Mouse (Mus musculus) liver, embryonic 16.5 days (tissue): Measurements from ENCODE around the gene Sdad1. TPM values are rescaled to one million over a fixed set of nuclear protein-coding genes. Genes with fewer than 3 reads are reported as not detected.
"Not testable (repeated sequence)": the region's sequence is repeated elsewhere in the genome, so short reads cannot be mapped to it uniquely, and the experiment has no call there.

ENCODE experiments used
- ATAC-seq: fragments of 200-750 bp; cut with Nextera tagmentation; 2 replicates; pipeline ENCODE4 v1.8.0; 2017; ENCODE audit warnings: low read depth, mild to moderate bottlenecking, moderate number of reproducible peaks, moderate library complexity
- H3K27ac ChIP-seq: fragments of 300-500 bp; sonication (generic); 2 replicates; pipeline ENCODE4 v1.5.1; 2014; ENCODE audit warnings: mild to moderate bottlenecking, low read length
- H3K27me3 ChIP-seq: fragments of 300-500 bp; sonication (generic); 2 replicates; pipeline ENCODE4 v1.6.1; 2014; ENCODE audit warnings: low read depth, low read length, mixed read lengths; ENCODE audit not compliant: control insufficient read depth, insufficient read depth
- H3K36me3 ChIP-seq: fragments of 300-500 bp; sonication (generic); 2 replicates; pipeline ENCODE4 v1.6.1; 2014; ENCODE audit warnings: mild to moderate bottlenecking; ENCODE audit not compliant: control insufficient read depth, insufficient read depth
- H3K4me1 ChIP-seq: fragments of 300-500 bp; sonication (generic); 2 replicates; pipeline ENCODE4 v1.6.1; 2014; ENCODE audit warnings: low read depth, low read length, mixed read lengths; ENCODE audit not compliant: control insufficient read depth
- H3K4me2 ChIP-seq: fragments of 300-500 bp; sonication (generic); 2 replicates; pipeline ENCODE4 v1.6.1; 2014; ENCODE audit warnings: low read depth, low read length, mixed read lengths
- H3K4me3 ChIP-seq: fragments of 300-500 bp; sonication (generic); 2 replicates; pipeline ENCODE4 v1.5.1; 2014; ENCODE audit warnings: low read depth, mild to moderate bottlenecking, low read length
- H3K9ac ChIP-seq: fragments of 300-500 bp; sonication (generic); 2 replicates; pipeline ENCODE4 v1.6.1; 2014; ENCODE audit warnings: low read depth, low read length
- H3K9me3 ChIP-seq: fragments of 300-500 bp; sonication (generic); replicated peaks from 2 replicates; pipeline ENCODE4 v1.6.1; 2016; ENCODE audit warnings: low read length; ENCODE audit not compliant: control insufficient read depth
- WGBS: fragments of 180-500 bp; shearing (Covaris S2); extraction: QIAGEN DNeasy Blood & Tissue Kit; methylation state at CpG from one replicate; pipeline ENCODE4 v1.1.7; 2014; ENCODE audit not compliant: insufficient replicate concordance; 5-methylcytosine and 5-hydroxymethylcytosine counted together
- polyA plus RNA-seq: library from polyadenylated mRNA; unstranded; fragments of >200 nt; fragmentation: Nextera tagmentation; extraction: Ambion mirVana; gene quantifications from 2 replicates; pipeline ENCODE4 v1.2.1, GENCODE M21; 2015

Sdad1 gene
- 14.5 and 15.0 TPM in 2 replicates for polyA plus RNA-seq

- peak; percentile 95 for ATAC-seq
- WGBS: 2% methylated on average over 41 of the region's 41 CpGs
Observed at GRCm38 (mm10) chr5:92309681-92310511, at the start of gene Sdad1. TSS of gene Sdad1 (minus strand) at chr5:92310479.

DNA sequence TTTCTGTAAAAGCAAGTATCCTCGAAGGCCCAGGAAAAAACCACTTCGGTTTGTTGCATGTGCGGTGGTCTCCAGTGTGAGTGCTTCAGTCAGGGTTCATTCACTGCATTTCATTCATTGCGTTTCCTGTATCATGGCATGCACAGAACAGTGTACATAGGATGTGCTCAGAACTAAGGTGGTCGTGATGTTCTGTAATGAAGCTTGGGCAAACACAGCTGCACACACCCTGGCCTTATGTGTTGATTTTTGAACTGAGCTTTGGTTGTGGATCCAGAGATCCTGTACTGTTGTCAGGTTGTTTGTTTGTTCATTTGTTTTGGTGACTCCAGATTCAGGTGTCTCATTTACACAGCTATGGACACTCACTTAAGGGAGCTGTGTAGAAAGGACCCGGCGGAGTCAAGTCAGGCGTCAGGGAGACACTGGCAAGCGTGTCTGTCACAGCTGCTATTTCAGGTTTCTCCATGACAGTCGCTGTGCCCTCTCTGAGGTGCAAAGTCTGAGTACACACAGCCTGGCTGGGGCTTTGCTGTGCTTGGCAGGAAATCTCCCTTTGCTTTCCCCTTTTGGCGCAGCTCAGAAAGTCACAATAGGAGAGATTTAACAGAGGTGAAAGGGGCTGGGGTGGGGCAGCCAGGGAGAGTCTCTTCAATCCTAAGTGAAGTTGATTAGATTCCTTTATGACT is 48.6 kb upstream of the Sdad1 start:
- ATAC-seq: peak; percentile 83
- H3K9ac ChIP-seq: no peak overlapping the region
- H3K36me3 ChIP-seq: no peaks in the 10 kb centered on the region
- H3K4me1 ChIP-seq: peaks cover under 1% of the 10 kb centered on the region; the same call in 1 of the 2 replicates
- H3K4me3 ChIP-seq: no peak overlapping the region
- 57% methylated on average over 11 of the region's 11 CpGs for WGBS
- H3K27ac ChIP-seq: peak overlapping the region; percentile 17; the same call in 1 of the 2 replicates
- H3K4me2 ChIP-seq: no peak overlapping the region
- no peaks in the 10 kb centered on the region for H3K9me3 ChIP-seq
- no peaks in the 10 kb centered on the region for H3K27me3 ChIP-seq

More at GRCm38 (mm10) chr5:92309681-92310511, at the start of gene Sdad1:
- H3K27ac ChIP-seq: peak within 1 kb of the TSS; percentile 48
- H3K9ac ChIP-seq: peak within 1 kb of the TSS; percentile 69
- H3K4me3 ChIP-seq: peak within 1 kb of the TSS; percentile 74
- H3K9me3 ChIP-seq: no peaks in the 10 kb centered on the region
- no peaks in the 10 kb centered on the region for H3K27me3 ChIP-seq
- H3K4me1 ChIP-seq: peaks cover 23% of the 10 kb centered on the region
- peaks cover 3% of the 10 kb centered on the region for H3K36me3 ChIP-seq
- peak within 1 kb of the TSS; percentile 79 for H3K4me2 ChIP-seq

DNA sequence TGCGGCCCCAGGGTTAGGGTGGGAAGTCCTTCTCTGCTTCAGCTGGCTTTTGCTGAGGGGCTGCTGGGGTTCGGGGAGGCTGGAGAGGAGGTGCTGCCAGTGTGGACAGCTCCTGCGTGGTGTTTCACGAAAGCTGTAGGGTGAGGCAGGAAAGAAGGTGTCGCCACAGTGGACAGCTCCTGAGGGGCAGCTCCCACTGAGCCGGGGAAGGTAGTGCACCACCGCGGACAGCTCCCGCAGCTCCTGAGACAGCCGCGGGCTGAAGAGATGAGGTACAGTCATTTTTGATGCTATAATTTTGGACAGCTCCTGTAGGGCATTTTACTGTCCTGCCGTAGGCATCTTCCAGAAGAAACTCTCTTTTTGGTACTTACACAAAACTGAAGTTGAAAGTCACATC is 47.8 kb upstream of the Sdad1 start:
- 20% methylated on average over 11 of the region's 12 CpGs for WGBS
- Histone ChIP-seq H3K4me3 (no peak overlapping the region), H3K9me3 (no peaks in the 10 kb centered on the region), H3K4me2 (no peak overlapping the region), H3K27ac (no peak overlapping the region), H3K27me3 (no peaks in the 10 kb centered on the region), H3K36me3 (no peaks in the 10 kb centered on the region), H3K9ac (no peak overlapping the region), H3K4me1 (peaks cover 3% of the 10 kb centered on the region)
- ATAC-seq: no peak

GRCm38 (mm10) chr5:92353517-92353916 is 43.2 kb upstream of the Sdad1 start:
- Histone ChIP-seq H3K4me1 (peaks cover 8% of the 10 kb centered on the region), H3K9me3 (no peaks in the 10 kb centered on the region), H3K27me3 (no peaks in the 10 kb centered on the region), H3K9ac (peak overlapping the region; percentile 54), H3K36me3 (no peaks in the 10 kb centered on the region), H3K4me2 (peak overlapping the region; percentile 50), H3K27ac (peak overlapping the region; percentile 73), H3K4me3 (peak overlapping the region; percentile 58)
- ATAC-seq: peak; percentile 72
- 11% methylated on average over 11 of the region's 11 CpGs for WGBS

DNA sequence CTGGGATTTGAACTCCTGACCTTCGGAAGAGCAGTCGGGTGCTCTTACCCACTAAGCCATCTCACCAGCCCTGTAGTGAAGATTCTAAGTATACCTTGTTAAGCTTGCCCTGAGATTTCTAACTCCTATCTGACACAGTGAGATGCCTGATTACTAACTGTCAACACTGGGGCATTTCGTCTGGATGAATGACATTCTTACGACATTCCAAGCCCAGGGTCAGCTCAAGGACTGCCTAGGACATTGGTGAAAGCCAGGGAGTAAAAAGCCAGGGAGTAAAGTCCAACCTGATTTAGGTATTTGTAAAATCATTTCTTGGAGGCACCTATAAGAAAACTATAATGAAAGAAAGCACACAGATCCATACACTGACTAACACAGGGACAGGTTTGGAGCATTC is 42.4 kb upstream of the Sdad1 start:
- peaks cover 14% of the 10 kb centered on the region for H3K4me1 ChIP-seq
- peak overlapping the region; percentile 52; the same call in 1 of the 2 replicates for H3K27ac ChIP-seq
- H3K4me3 ChIP-seq: peak overlapping the region; percentile 58; the same call in 1 of the 2 replicates
- ATAC-seq, H3K9ac ChIP-seq, H3K9me3 ChIP-seq, H3K36me3 ChIP-seq, H3K27me3 ChIP-seq: not testable (repeated sequence)
- 70% methylated on average over 4 of the region's 4 CpGs for WGBS
- peak overlapping the region; percentile 50 for H3K4me2 ChIP-seq

- H3K9me3 ChIP-seq: no peaks in the 10 kb centered on the region
- no peak overlapping the region for H3K27ac ChIP-seq
- no peaks in the 10 kb centered on the region for H3K27me3 ChIP-seq
- no peaks in the 10 kb centered on the region for H3K36me3 ChIP-seq
- ATAC-seq: no peak
- H3K4me3 ChIP-seq: no peak overlapping the region
- H3K4me1 ChIP-seq: peaks cover 14% of the 10 kb centered on the region
- 57% methylated on average over 7 of the region's 7 CpGs for WGBS
- peak overlapping the region; percentile 25; the same call in 1 of the 2 replicates for H3K4me2 ChIP-seq
- H3K9ac ChIP-seq: no peak overlapping the region
Observed at GRCm38 (mm10) chr5:92349731-92350130, 39.5 kb upstream of the Sdad1 start.

- no peaks in the 10 kb centered on the region for H3K27me3 ChIP-seq
- ATAC-seq: peak; percentile 86
- peak within 1 kb of the TSS; percentile 30 for H3K4me3 ChIP-seq
- peak within 1 kb of the TSS; percentile 60 for H3K4me2 ChIP-seq
- H3K9me3 ChIP-seq: no peaks in the 10 kb centered on the region
- no peak within 1 kb of the TSS for H3K27ac ChIP-seq
- no peaks in the 10 kb centered on the region for H3K36me3 ChIP-seq
- H3K4me1 ChIP-seq: peaks cover 14% of the 10 kb centered on the region
- 11% methylated on average over 14 of the region's 14 CpGs for whole genome bisulfite sequencing
- H3K9ac ChIP-seq: peak within 1 kb of the TSS; percentile 34; the same call in 1 of the 2 replicates
Observed at GRCm38 (mm10) chr5:92348794-92349413, 38.6 kb upstream of the Sdad1 start, which contains the start of gene Cxcl10. TSS of gene Cxcl10 (minus strand) at chr5:92348889.

GRCm38 (mm10) chr5:92345006-92345405 is 34.7 kb upstream of the Sdad1 start:
- H3K27ac ChIP-seq: no peak overlapping the region
- H3K4me1 ChIP-seq: peaks cover 11% of the 10 kb centered on the region
- no peaks in the 10 kb centered on the region for H3K27me3 ChIP-seq
- H3K36me3 ChIP-seq: no peaks in the 10 kb centered on the region
- 57% methylated on average over 8 of the region's 8 CpGs for WGBS
- no peaks in the 10 kb centered on the region for H3K9me3 ChIP-seq
- no peak for ATAC-seq
- no peak overlapping the region for H3K9ac ChIP-seq
- H3K4me2 ChIP-seq: no peak overlapping the region
- H3K4me3 ChIP-seq: no peak overlapping the region
